Mouse (Mus musculus): Measurements from ENCODE around the gene Wfdc16. TPM values are rescaled to one million over a fixed set of nuclear protein-coding genes. Genes with fewer than 3 reads are reported as not detected.
"Not testable (repeated sequence)": the region's sequence is repeated elsewhere in the genome, so short reads cannot be mapped to it uniquely, and the experiment has no call there.

Gene Wfdc16
- polyA plus RNA-seq, 1 experiment: not detected

GRCm38 (mm10) chr2:164608781-164609180 is 29.8 kb downstream of the Wfdc16 start:
- 66% methylated on average over 6 of the region's 6 CpGs for WGBS
- DNase-seq (ENCODE audit: low read depth, low spot score): no peak

GRCm38 (mm10) chr2:164604411-164604810 is 34.2 kb downstream of the Wfdc16 start:
- WGBS: 88% methylated on average over 8 of the region's 8 CpGs

GRCm38 (mm10) chr2:164603482-164603881 is 35.1 kb downstream of the Wfdc16 start:
- DNase-seq (ENCODE audit: low read depth, low spot score): no peak
- 91% methylated on average over 3 of the region's 3 CpGs for WGBS

More at GRCm38 (mm10) chr2:164604411-164604810, 34.2 kb downstream of the Wfdc16 start:
- DNase-seq (ENCODE audit: low read depth, low spot score): no peak

- DNase-seq (ENCODE audit: low read depth, low spot score): no peak
- 62% methylated on average over 3 of the region's 3 CpGs for WGBS
Observed at GRCm38 (mm10) chr2:164600179-164600578, 38.4 kb downstream of the Wfdc16 start.

- DNase-seq (ENCODE audit: low read depth, low spot score): no peak
Observed at GRCm38 (mm10) chr2:164593494-164593893, 45.1 kb downstream of the Wfdc16 start, which contains the start of gene Eppin. Eppin (minus strand) TSS chr2:164593594.

GRCm38 (mm10) chr2:164592014-164592413 is 46.6 kb downstream of the Wfdc16 start:
- DNase-seq (ENCODE audit: low read depth, low spot score): no peak
- WGBS: 4% methylated on average over 4 of the region's 4 CpGs

More at GRCm38 (mm10) chr2:164593494-164593893, 45.1 kb downstream of the Wfdc16 start, which contains the start of gene Eppin:
- 79% methylated on average over 4 of the region's 4 CpGs for WGBS

- DNase-seq (ENCODE audit: low read depth, low spot score): not testable (repeated sequence)
- WGBS: 45% methylated on average over 13 of the region's 13 CpGs
Observed at GRCm38 (mm10) chr2:164585025-164585725, 53.4 kb downstream of the Wfdc16 start, which contains the start of gene Wfdc6a. Wfdc6a (minus strand) TSS chr2:164585447.

Other genes with a start within 250 kb of the Wfdc16 start
- gene Slpi, start 249.7 kb downstream of the Wfdc16 start, polyA plus RNA-seq (2012; rRNA removed): 24.9 and 38.0 TPM in 2 replicates
- gene Rbpjl, start 235.7 kb downstream of the Wfdc16 start, polyA plus RNA-seq (2012; rRNA removed): not detected in 2 replicates
- 0.27 and 0.57 TPM in 2 replicates for gene Matn4, start 233.6 kb downstream of the Wfdc16 start, polyA plus RNA-seq (2012; rRNA removed)
- gene Sdc4, start 194.9 kb downstream of the Wfdc16 start, polyA plus RNA-seq (2012; rRNA removed): 70.6 and 77.3 TPM in 2 replicates
- 104 and 111 TPM in 2 replicates for gene Sys1, start 181.8 kb downstream of the Wfdc16 start, polyA plus RNA-seq (2012; rRNA removed)
- 25.6 and 40.2 TPM in 2 replicates for gene Gm20458, start 177.8 kb downstream of the Wfdc16 start, polyA plus RNA-seq (2012; rRNA removed)
- not detected in 2 replicates for gene Trp53tg5, start 165.1 kb downstream of the Wfdc16 start, polyA plus RNA-seq (2012; rRNA removed)
- gene Dbndd2, start 152.7 kb downstream of the Wfdc16 start, polyA plus RNA-seq (2012; rRNA removed): 69.4 and 96.9 TPM in 2 replicates
- 118 and 127 TPM in 2 replicates for gene Pigt, start 141.3 kb downstream of the Wfdc16 start, polyA plus RNA-seq (2012; rRNA removed)
- 1.4 and 3.5 TPM in 2 replicates for gene Wfdc2, start 76.4 kb downstream of the Wfdc16 start, polyA plus RNA-seq (2012; rRNA removed)
- gene Spint3, start 65.3 kb downstream of the Wfdc16 start, polyA plus RNA-seq (2012; rRNA removed): not detected in 2 replicates
- 0.29 TPM in 1 of 2 replicates, not detected in the other for gene Wfdc6a, start 53.3 kb downstream of the Wfdc16 start, polyA plus RNA-seq (2012; rRNA removed)
- not detected in 2 replicates for gene Eppin, start 45.2 kb downstream of the Wfdc16 start, polyA plus RNA-seq (2012; rRNA removed)
- gene Wfdc6b, start 25.3 kb downstream of the Wfdc16 start, polyA plus RNA-seq (2012; rRNA removed): not detected in 2 replicates
- 0.05 TPM in 1 of 2 replicates, not detected in the other for gene Wfdc8, start 25.2 kb downstream of the Wfdc16 start, polyA plus RNA-seq (2012; rRNA removed)
- gene Wfdc10, start 17.2 kb upstream of the Wfdc16 start, polyA plus RNA-seq (2012; rRNA removed): 0.73 TPM in 1 of 2 replicates, not detected in the other
- not detected in 2 replicates for gene Wfdc9, start 17.8 kb upstream of the Wfdc16 start, polyA plus RNA-seq (2012; rRNA removed)
- not detected in 2 replicates for gene Wfdc11, start 35.3 kb upstream of the Wfdc16 start, polyA plus RNA-seq (2012; rRNA removed)
- 0.10 and 0.32 TPM in 2 replicates for gene Wfdc13, start 46.3 kb upstream of the Wfdc16 start, polyA plus RNA-seq (2012; rRNA removed)
- gene Spint4, start 59.7 kb upstream of the Wfdc16 start, polyA plus RNA-seq (2012; rRNA removed): not detected in 2 replicates
- not detected in 2 replicates for gene Spint5, start 76.5 kb upstream of the Wfdc16 start, polyA plus RNA-seq (2012; rRNA removed)
- 0.19 and 0.22 TPM in 2 replicates for gene Wfdc3, start 107.1 kb upstream of the Wfdc16 start, polyA plus RNA-seq (2012; rRNA removed)
- 17.3 and 27.6 TPM in 2 replicates for gene Dnttip1, start 107.2 kb upstream of the Wfdc16 start, polyA plus RNA-seq (2012; rRNA removed)
- 154 and 183 TPM in 2 replicates for gene Ube2c, start 131.1 kb upstream of the Wfdc16 start, polyA plus RNA-seq (2012; rRNA removed)
- gene Tnnc2, start 141.2 kb upstream of the Wfdc16 start, polyA plus RNA-seq (2012; rRNA removed): 2.2 TPM in 1 of 2 replicates, not detected in the other
- 9.1 and 9.9 TPM in 2 replicates for gene Snx21, start 147.0 kb upstream of the Wfdc16 start, polyA plus RNA-seq (2012; rRNA removed)
- 63.0 and 82.8 TPM in 2 replicates for gene Acot8, start 166.1 kb upstream of the Wfdc16 start, polyA plus RNA-seq (2012; rRNA removed)
- 4.0 and 4.8 TPM in 2 replicates for gene Zswim3, start 166.3 kb upstream of the Wfdc16 start, polyA plus RNA-seq (2012; rRNA removed)
- gene Zswim1, start 183.9 kb upstream of the Wfdc16 start, polyA plus RNA-seq (2012; rRNA removed): 8.1 and 8.3 TPM in 2 replicates
- gene Spata25, start 189.7 kb upstream of the Wfdc16 start, polyA plus RNA-seq (2012; rRNA removed): not detected in 2 replicates
- 195 and 290 TPM in 2 replicates for gene Ctsa, start 194.1 kb upstream of the Wfdc16 start, polyA plus RNA-seq (2012; rRNA removed)
- gene Neurl2, start 194.7 kb upstream of the Wfdc16 start, polyA plus RNA-seq (2012; rRNA removed): 3.3 and 3.5 TPM in 2 replicates
- gene Pltp, start 218.9 kb upstream of the Wfdc16 start, polyA plus RNA-seq (2012; rRNA removed): 35.7 and 46.7 TPM in 2 replicates
- gene Pcif1, start 240.5 kb upstream of the Wfdc16 start, polyA plus RNA-seq (2012; rRNA removed): 30.8 and 34.3 TPM in 2 replicates